Mouse (Mus musculus) MN1 (cell line): ENCODE results near the gene Gm10153.
A peak's percentile ranks its signal among the peaks of the same experiment; 100 is the strongest.
"Not testable (repeated sequence)": the region's sequence is repeated elsewhere in the genome, so short reads cannot be mapped to it uniquely, and the experiment has no call there.

Source experiments
- DNase-seq: peaks from one replicate; pipeline ENCODE4 v3.0.0-alpha.2; 2016; ENCODE audit warnings: low spot score

The Gm10153 gene

DNA sequence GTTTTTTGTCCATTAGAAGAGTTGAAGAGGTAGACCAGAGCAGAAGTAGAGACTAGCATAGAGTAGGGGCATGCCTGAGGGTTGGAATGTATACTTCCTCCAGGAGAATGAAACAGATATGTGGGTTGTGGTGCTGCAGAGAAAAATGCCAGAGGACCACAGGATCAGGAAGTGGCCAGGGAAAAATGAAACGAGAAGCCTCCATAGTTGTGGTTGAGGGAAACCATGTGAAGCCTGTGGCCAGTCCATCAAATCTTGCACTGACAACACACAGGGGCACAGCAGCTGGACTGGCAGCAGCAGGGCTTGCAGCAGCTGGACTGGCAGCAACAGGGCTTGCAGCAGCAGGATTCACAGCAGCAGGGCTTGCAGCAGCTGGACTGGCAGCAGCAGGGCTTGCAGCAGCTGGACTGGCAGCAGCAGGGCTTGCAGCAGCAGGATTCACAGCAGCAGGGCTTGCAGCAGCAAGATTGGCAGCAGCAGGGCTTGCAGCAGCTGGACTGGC is 46.6 kb downstream of the Gm10153 start:
- not testable (repeated sequence) for DNase-seq

DNA sequence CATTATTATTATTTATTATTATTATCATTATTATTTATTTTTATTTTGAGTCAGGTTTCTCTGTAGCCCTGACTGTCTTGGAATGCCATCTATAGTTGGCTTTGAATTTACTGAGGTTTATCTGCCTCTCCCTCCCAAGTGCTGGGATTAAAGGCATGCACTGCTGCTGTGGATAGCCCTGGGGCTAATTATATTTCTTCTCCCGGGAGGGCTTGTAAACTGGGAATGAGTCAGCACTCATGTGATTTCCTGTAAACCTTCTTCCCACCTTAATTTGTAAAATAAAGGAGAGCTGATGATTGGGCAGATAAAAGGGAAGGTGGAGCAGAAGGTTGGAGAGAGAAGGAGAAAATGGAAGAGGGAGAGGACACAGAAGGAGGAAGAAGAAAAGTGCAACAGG is 49.5 kb downstream of the Gm10153 start:
- DNase-seq, result peak; percentile 16
